Mouse (Mus musculus) ES-E14 (cell line): ENCODE data around the gene Zmynd12. TPM values are rescaled to one million over a fixed set of nuclear protein-coding genes. Genes with fewer than 3 reads are reported as not detected.

Experiments
- DNase-seq: peaks from one replicate; pipeline ENCODE4 v3.0.0-alpha.2; 2013; ENCODE audit warnings: low read depth, low spot score
- H3K27ac ChIP-seq: 2 replicates; pipeline ENCODE4 v1.5.1; 2012; ENCODE audit warnings: low read depth, mild to moderate bottlenecking, low read length, moderate library complexity, mixed read lengths; ENCODE audit not compliant: poor library complexity, insufficient read depth, severe bottlenecking
- H3K36me3 ChIP-seq: 2 replicates; pipeline ENCODE4 v1.6.1; 2012; ENCODE audit warnings: mild to moderate bottlenecking, low read length, moderate library complexity, mixed read lengths; ENCODE audit not compliant: control insufficient read depth, poor library complexity, insufficient read depth, severe bottlenecking
- H3K4me1 ChIP-seq, 2 experiments: fragments of 150-350 bp in 1 of 2; sonication (generic) in 1 of 2; 2 replicates each; pipeline ENCODE4 v1.6.1; 2012; ENCODE audit warnings: low read length in 2 of 2, mild to moderate bottlenecking in 1 of 2, mixed read lengths in 1 of 2; ENCODE audit not compliant: control insufficient read depth in 2 of 2, insufficient read depth in 2 of 2, poor library complexity in 1 of 2
- H3K4me3 ChIP-seq, 2 experiments: fragments of 150-350 bp in 1 of 2; sonication (generic) in 1 of 2; 2 replicates each; pipeline ENCODE4 v1.5.1; 2012; ENCODE audit warnings: low read length in 2 of 2, low read depth in 1 of 2, mild to moderate bottlenecking in 1 of 2, mixed read lengths in 1 of 2; ENCODE audit not compliant: insufficient read depth in 1 of 2, poor library complexity in 1 of 2, severe bottlenecking in 1 of 2
- H3K9ac ChIP-seq: 2 replicates; pipeline ENCODE4 v1.6.1; 2012; ENCODE audit warnings: low read depth, mild to moderate bottlenecking, low read length, mixed read lengths; ENCODE audit not compliant: poor library complexity, insufficient read depth, severe bottlenecking
- H3K9me3 ChIP-seq: fragments of 150-350 bp; sonication (generic); 2 replicates; pipeline ENCODE4 v1.6.1; 2012; ENCODE audit warnings: low read depth, mild to moderate bottlenecking, low read length; ENCODE audit not compliant: control insufficient read depth, insufficient read depth
- CHD2 ChIP-seq: IDR thresholded peaks from 2 replicates; pipeline ENCODE4 v1.6.1; 2014; ENCODE audit warnings: mild to moderate bottlenecking, low read depth, low read length, inconsistent platforms
- HCFC1 ChIP-seq: IDR thresholded peaks from 2 replicates; pipeline ENCODE4 v1.6.1; 2012; ENCODE audit warnings: low read length, inconsistent platforms, borderline replicate concordance; ENCODE audit not compliant: insufficient read depth
- MAFK ChIP-seq: IDR thresholded peaks from 2 replicates; pipeline ENCODE4 v1.6.1; 2014; ENCODE audit warnings: mild to moderate bottlenecking, low read depth, low read length, inconsistent platforms; ENCODE audit not compliant: insufficient read depth
- ZC3H11A ChIP-seq: IDR thresholded peaks from 2 replicates; pipeline ENCODE4 v1.6.1; 2012; ENCODE audit warnings: low read depth, mild to moderate bottlenecking, inconsistent platforms, low read length, borderline replicate concordance
- ZNF384 ChIP-seq: IDR thresholded peaks from 2 replicates; pipeline ENCODE4 v1.6.1; 2012; ENCODE audit warnings: low read depth, low read length, inconsistent platforms
- in situ Hi-C, 2 experiments: fragments of 600-800 bp; cut with MboI; formaldehyde crosslinking; loops; one replicate each; pipeline ENCODE4 v1.15.1; 2025; ENCODE audit warnings: low sequenced_read_pairs in 2 of 2, inconsistent platforms in 1 of 2; ENCODE audit not compliant: unreplicated experiment in 2 of 2
- total RNA-seq: library from RNA; depleted of rRNA; stranded (reverse); fragments of 300-350 nt; gene quantifications from 2 replicates; pipeline ENCODE4 v1.2.3, GENCODE M21; 2012

Zmynd12 gene
- total RNA-seq, 1 experiment, result not detected

- TF ChIP-seq ZC3H11A, result no peak
- no peak for TF ChIP-seq MAFK
- no peak for TF ChIP-seq ZNF384
- TF ChIP-seq CHD2, result no peak
- no peak for TF ChIP-seq HCFC1
- Histone ChIP-seq H3K9ac (no peak overlapping the region), H3K27ac (no peak overlapping the region), H3K36me3 (no peaks in the 10 kb centered on the region), H3K9me3 (no peaks in the 10 kb centered on the region), H3K4me1 (peaks cover under 1 to 13% of the 10 kb centered on the region in 2 experiments; a peak in 2 of 4 replicates), H3K4me3 (no peak overlapping the region)
- DNase-seq, result no peak
- in situ Hi-C loops, result no loop called here
Observed at GRCm38 (mm10) chr4:119447261-119447660, 24.6 kb downstream of the Zmynd12 start.

GRCm38 (mm10) chr4:119447786-119448185, 25.2 kb downstream of the Zmynd12 start:
- peaks cover 0 to 11% of the 10 kb centered on the region in 2 experiments; a peak in 1 of 4 replicates for H3K4me1 ChIP-seq
- no peaks in the 10 kb centered on the region for H3K9me3 ChIP-seq
- no peak overlapping the region for H3K4me3 ChIP-seq
- no peaks in the 10 kb centered on the region for H3K36me3 ChIP-seq
- no peak for DNase-seq
- no peak overlapping the region for H3K27ac ChIP-seq
- no peak overlapping the region for H3K9ac ChIP-seq
- TF ChIP-seq ZC3H11A, result no peak
- in situ Hi-C loops, result no loop called here

DNA sequence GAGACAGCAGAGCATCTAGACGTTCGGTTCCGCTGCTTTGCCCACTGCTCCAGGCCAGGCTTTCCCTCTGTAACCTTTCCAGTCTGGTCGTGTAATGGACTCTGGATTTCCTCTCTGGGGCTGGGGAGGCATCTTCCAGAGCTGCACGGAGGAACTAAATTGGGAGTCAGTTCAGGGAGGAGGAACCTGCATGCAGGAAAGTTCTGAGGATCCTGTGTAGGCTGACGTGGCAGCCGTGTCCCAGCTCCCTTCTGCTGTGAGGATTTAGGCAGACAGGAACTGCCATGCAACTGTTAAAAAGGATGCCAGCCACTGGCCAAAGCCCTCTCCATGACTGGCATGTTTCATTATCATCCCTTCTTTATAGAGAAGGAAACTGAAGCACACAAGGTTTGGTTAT, 27.8 kb downstream of the Zmynd12 start:
- Histone ChIP-seq H3K9me3 (no peaks in the 10 kb centered on the region), H3K9ac (no peak overlapping the region), H3K4me1 (peaks cover 0 to 14% of the 10 kb centered on the region in 2 experiments; a peak in 2 of 4 replicates), H3K36me3 (no peaks in the 10 kb centered on the region), H3K27ac (no peak overlapping the region), H3K4me3 (no peak overlapping the region)
- no peak for DNase-seq
- in situ Hi-C loops, result no loop called here
- no peak for TF ChIP-seq ZNF384
- no peak for TF ChIP-seq MAFK
- no peak for TF ChIP-seq ZC3H11A
- TF ChIP-seq CHD2, result no peak
- no peak for TF ChIP-seq HCFC1

DNA sequence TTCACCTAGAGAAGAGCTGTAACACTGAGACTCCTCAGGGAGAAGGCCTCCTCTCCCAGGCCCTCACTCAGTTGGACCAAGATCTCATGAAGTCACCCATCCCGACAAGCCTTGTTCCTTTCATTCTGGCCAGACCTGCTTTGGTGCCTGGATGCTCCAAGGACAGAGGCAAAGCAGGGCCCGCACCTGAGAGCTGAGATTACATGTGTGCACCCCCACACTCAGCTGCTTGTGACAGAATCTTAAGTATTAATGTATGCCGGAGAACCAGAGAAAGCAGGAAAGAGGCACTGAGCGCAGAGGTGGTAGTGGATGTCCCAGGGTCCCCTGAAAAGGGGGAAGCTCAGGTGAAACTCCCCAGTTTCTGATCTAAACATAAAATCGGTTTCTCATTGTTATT, 30.5 kb downstream of the Zmynd12 start:
- Histone ChIP-seq H3K9me3 (no peaks in the 10 kb centered on the region), H3K27ac (no peak overlapping the region), H3K36me3 (no peaks in the 10 kb centered on the region), H3K4me1 (peaks cover 0 to 10% of the 10 kb centered on the region in 2 experiments; a peak in 2 of 4 replicates), H3K4me3 (no peak overlapping the region), H3K9ac (no peak overlapping the region)
- no peak for TF ChIP-seq HCFC1
- TF ChIP-seq MAFK, result no peak
- TF ChIP-seq ZNF384, result no peak
- TF ChIP-seq CHD2, result no peak
- no peak for TF ChIP-seq ZC3H11A
- in situ Hi-C loops, result no loop called here
- DNase-seq, result no peak

DNA sequence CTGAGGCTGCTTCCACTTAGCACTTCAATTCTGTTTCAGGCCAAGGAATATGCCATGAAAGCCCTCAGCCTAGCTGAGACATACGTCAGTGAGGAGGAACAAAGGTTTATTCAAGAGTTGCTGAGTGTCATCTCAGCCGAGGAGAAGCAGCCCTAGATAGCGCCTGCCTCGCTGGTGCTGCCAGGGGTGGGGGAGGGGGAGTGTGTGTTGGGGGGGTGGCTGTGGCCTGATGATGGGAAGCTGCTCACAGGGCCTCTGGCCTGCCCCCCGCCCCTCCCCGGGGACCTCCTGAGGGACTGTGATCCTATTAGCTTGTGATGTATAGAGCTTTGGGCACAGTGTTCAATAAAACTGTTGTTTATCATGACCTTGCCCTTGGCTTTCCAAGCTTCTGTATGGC, 30.9 kb downstream of the Zmynd12 start:
- in situ Hi-C loops, result no loop called here
- TF ChIP-seq MAFK (no peak), CHD2 (no peak), HCFC1 (no peak)
- H3K4me3 ChIP-seq, result no peak overlapping the region
- peaks cover 0 to 10% of the 10 kb centered on the region in 2 experiments; a peak in 2 of 4 replicates for H3K4me1 ChIP-seq
- H3K9me3 ChIP-seq, result no peaks in the 10 kb centered on the region
- no peak overlapping the region for H3K27ac ChIP-seq
- no peak for DNase-seq
- no peak overlapping the region for H3K9ac ChIP-seq
- no peaks in the 10 kb centered on the region for H3K36me3 ChIP-seq
